Mouse (Mus musculus): Measurements from ENCODE around the gene 9130008F23Rik. TPM values are rescaled to one million over a fixed set of nuclear protein-coding genes. Genes with fewer than 3 reads are reported as not detected.

Gene 9130008F23Rik
- polyA plus RNA-seq, 1 experiment from 2014 or later, result 1.1 TPM

GRCm38 (mm10) chr17:40877741-40878140, 2.6 kb downstream of the 9130008F23Rik start:
- H3K27me3 ChIP-seq (ENCODE audit: poor library complexity, severe bottlenecking), result peaks cover 11% of the 10 kb centered on the region; the same call in 1 of the 2 replicates
- H3K36me3 ChIP-seq (replicated peaks), result no peaks in the 10 kb centered on the region
- no peak overlapping the region for H3K27ac ChIP-seq
- H3K4me3 ChIP-seq, result no peak overlapping the region
- DNase-seq (ENCODE audit: extremely low spot score, low spot score), result no peak
- H3K9me3 ChIP-seq, result no peaks in the 10 kb centered on the region
- peaks cover 13% of the 10 kb centered on the region for H3K4me1 ChIP-seq
- 57% methylated on average over 3 of the region's 3 CpGs for WGBS

- no peak for DNase-seq (ENCODE audit: extremely low spot score, low spot score)
- H3K4me1 ChIP-seq, result peaks cover 12% of the 10 kb centered on the region
- H3K4me3 ChIP-seq, result no peak overlapping the region
- WGBS, result 91% methylated on average over 1 of the region's 1 CpGs
- H3K36me3 ChIP-seq (replicated peaks), result no peaks in the 10 kb centered on the region
- H3K27ac ChIP-seq, result no peak overlapping the region
- H3K9me3 ChIP-seq, result no peaks in the 10 kb centered on the region
- H3K27me3 ChIP-seq (ENCODE audit: poor library complexity, severe bottlenecking), result peaks cover 8% of the 10 kb centered on the region; the same call in 1 of the 2 replicates
These were observed 4.8 kb downstream of the 9130008F23Rik start for GRCm38 (mm10) chr17:40875568-40875967.

GRCm38 (mm10) chr17:40874701-40875100, 5.7 kb downstream of the 9130008F23Rik start:
- peaks cover 4% of the 10 kb centered on the region for H3K4me1 ChIP-seq
- no peaks in the 10 kb centered on the region for H3K9me3 ChIP-seq
- H3K27me3 ChIP-seq (ENCODE audit: poor library complexity, severe bottlenecking), result peaks cover 8% of the 10 kb centered on the region; the same call in 1 of the 2 replicates
- WGBS, result 93% methylated on average over 3 of the region's 3 CpGs
- no peak overlapping the region for H3K27ac ChIP-seq
- DNase-seq (ENCODE audit: extremely low spot score, low spot score), result no peak
- H3K4me3 ChIP-seq, result no peak overlapping the region
- H3K36me3 ChIP-seq (replicated peaks), result no peaks in the 10 kb centered on the region

DNA sequence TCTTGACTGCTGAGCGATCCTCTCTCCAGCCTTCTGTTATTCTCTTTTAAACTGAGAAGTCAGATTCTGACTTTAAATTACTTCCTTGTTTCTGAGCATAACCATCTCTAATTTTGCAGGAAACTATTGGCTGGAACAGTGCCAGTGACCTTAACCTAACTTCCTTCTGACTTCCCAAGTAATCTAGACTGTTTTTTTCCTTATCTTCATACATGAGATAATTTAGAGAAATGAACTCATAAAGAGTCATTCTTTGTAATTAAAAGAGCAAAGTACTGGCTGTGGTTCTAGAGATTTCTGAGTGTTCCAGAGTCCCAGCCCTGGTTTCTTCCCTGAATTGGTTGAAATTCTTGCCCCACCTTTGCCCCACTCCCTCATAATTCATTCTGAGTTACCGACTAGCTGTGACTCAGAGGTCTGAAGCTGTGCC, 6.8 kb downstream of the 9130008F23Rik start:
- Histone ChIP-seq H3K9me3 (no peaks in the 10 kb centered on the region), H3K27ac (no peak overlapping the region), H3K4me3 (no peak overlapping the region), H3K4me1 (no peaks in the 10 kb centered on the region; the same call in 1 of the 2 replicates), H3K27me3 (ENCODE audit: poor library complexity, severe bottlenecking) (no peaks in the 10 kb centered on the region), H3K36me3 (replicated peaks) (no peaks in the 10 kb centered on the region)
- WGBS, result 75% methylated on average over 2 of the region's 2 CpGs
- DNase-seq (ENCODE audit: extremely low spot score, low spot score), result no peak

DNA sequence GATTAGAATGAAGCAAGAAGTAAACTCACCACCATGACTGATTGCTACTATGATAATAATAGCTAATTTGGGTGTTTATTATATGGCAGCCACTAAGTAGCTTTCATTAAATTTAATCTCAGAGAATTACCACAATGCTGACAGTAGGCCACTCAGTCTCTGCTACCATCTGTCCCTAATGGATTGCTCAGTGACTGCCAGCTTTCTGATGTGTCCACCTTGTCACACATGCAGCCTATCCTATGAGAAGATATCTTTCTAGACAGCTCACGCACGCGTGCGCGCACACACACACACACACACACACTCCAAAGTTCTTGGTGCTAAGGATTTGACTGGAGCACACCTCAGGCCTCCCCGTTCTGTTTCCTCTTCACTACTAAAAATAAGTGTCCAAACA, 7.7 kb downstream of the 9130008F23Rik start:
- Histone ChIP-seq H3K36me3 (replicated peaks) (no peaks in the 10 kb centered on the region), H3K4me3 (no peak overlapping the region), H3K27ac (no peak overlapping the region), H3K9me3 (no peaks in the 10 kb centered on the region), H3K27me3 (ENCODE audit: poor library complexity, severe bottlenecking) (no peaks in the 10 kb centered on the region), H3K4me1 (no peaks in the 10 kb centered on the region; the same call in 1 of the 2 replicates)
- 93% methylated on average over 6 of the region's 6 CpGs for WGBS
- DNase-seq (ENCODE audit: extremely low spot score, low spot score), result no peak

DNA sequence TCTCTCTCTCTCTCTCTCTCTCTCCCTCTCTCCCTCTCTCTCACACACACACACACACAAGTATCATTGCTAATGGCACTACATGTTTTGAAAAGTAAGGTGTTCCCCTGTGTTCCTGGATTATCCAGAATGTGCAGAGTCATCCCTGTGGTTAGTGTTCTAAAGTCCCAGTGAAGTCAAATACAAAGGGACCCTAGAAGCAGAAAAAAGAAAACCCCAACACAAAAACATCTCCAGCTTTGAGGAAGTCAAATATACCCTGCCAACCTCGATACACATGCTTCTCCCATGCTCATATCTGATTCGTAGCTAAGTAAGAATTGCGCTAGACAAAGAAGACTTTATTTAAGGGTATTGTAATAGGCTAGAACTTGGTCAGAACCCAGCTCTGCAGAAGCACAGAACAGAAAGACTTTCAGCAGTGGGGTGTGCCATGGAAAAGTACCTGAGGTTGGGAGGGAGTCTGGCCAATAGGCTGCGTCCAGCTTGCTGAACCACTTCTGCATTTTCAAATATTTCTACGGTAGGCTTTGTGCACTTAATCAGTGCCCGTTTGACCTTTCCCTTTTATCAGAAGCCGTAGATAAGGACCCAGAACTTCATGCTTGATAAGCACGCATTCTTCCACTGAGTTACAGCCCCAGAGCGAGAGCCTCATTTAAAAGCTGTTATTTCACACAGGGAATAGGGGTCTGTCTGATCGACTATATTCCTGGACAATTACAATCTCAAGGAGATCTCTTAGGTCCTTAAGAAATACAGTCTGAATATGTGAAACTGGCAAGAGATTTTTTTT, 11.2 kb downstream of the 9130008F23Rik start:
- DNase-seq (ENCODE audit: extremely low spot score, low spot score), result no peak
- H3K4me3 ChIP-seq, result no peak overlapping the region
- H3K9me3 ChIP-seq, result no peaks in the 10 kb centered on the region
- H3K4me1 ChIP-seq, result no peaks in the 10 kb centered on the region
- H3K36me3 ChIP-seq (replicated peaks), result no peaks in the 10 kb centered on the region
- H3K27me3 ChIP-seq (ENCODE audit: poor library complexity, severe bottlenecking), result no peaks in the 10 kb centered on the region
- 90% methylated on average over 10 of the region's 10 CpGs for WGBS
- no peak overlapping the region for H3K27ac ChIP-seq

- no peak overlapping the region for H3K4me3 ChIP-seq
- no peak for DNase-seq (ENCODE audit: extremely low spot score, low spot score)
- H3K27ac ChIP-seq, result no peak overlapping the region
- no peaks in the 10 kb centered on the region for H3K9me3 ChIP-seq
- H3K4me1 ChIP-seq, result no peaks in the 10 kb centered on the region
- H3K27me3 ChIP-seq (ENCODE audit: poor library complexity, severe bottlenecking), result no peaks in the 10 kb centered on the region
- H3K36me3 ChIP-seq (replicated peaks), result no peaks in the 10 kb centered on the region
These were observed 25.3 kb downstream of the 9130008F23Rik start for GRCm38 (mm10) chr17:40855065-40855464.

- Histone ChIP-seq H3K27me3 (ENCODE audit: poor library complexity, severe bottlenecking) (no peaks in the 10 kb centered on the region), H3K9me3 (no peaks in the 10 kb centered on the region), H3K4me1 (no peaks in the 10 kb centered on the region), H3K36me3 (replicated peaks) (no peaks in the 10 kb centered on the region), H3K4me3 (no peak overlapping the region), H3K27ac (no peak overlapping the region)
- no peak for DNase-seq (ENCODE audit: extremely low spot score, low spot score)
These were observed 43.1 kb downstream of the 9130008F23Rik start for GRCm38 (mm10) chr17:40837308-40837707.

GRCm38 (mm10) chr17:40831870-40832269, 48.5 kb downstream of the 9130008F23Rik start:
- 67% methylated on average over 2 of the region's 2 CpGs for WGBS
- Histone ChIP-seq H3K9me3 (no peaks in the 10 kb centered on the region), H3K36me3 (replicated peaks) (no peaks in the 10 kb centered on the region), H3K27me3 (ENCODE audit: poor library complexity, severe bottlenecking) (no peaks in the 10 kb centered on the region), H3K4me3 (no peak overlapping the region), H3K4me1 (no peaks in the 10 kb centered on the region), H3K27ac (no peak overlapping the region)
- no peak for DNase-seq (ENCODE audit: extremely low spot score, low spot score)

Other genes starting within 250 kb of the 9130008F23Rik start
- not detected in 2 replicates for gene Esp3, start 248.5 kb downstream of the 9130008F23Rik start, polyA plus RNA-seq (2016; fragmentation: Nextera tagmentation; extraction: Ambion mirVana)
- gene Esp1, start 153.4 kb downstream of the 9130008F23Rik start, polyA plus RNA-seq (2016; fragmentation: Nextera tagmentation; extraction: Ambion mirVana), result not detected in 2 replicates
- gene Crisp2, start 73.6 kb downstream of the 9130008F23Rik start, polyA plus RNA-seq (2016; fragmentation: Nextera tagmentation; extraction: Ambion mirVana), result not detected in 2 replicates
- gene Rhag, start 69.4 kb downstream of the 9130008F23Rik start, polyA plus RNA-seq (2016; fragmentation: Nextera tagmentation; extraction: Ambion mirVana), result 5.7 and 8.2 TPM in 2 replicates
- gene Glyatl3, start 33.8 kb upstream of the 9130008F23Rik start, polyA plus RNA-seq (2016; fragmentation: Nextera tagmentation; extraction: Ambion mirVana), result 0.21 and 0.29 TPM in 2 replicates
- gene Mut, start 54.1 kb upstream of the 9130008F23Rik start, polyA plus RNA-seq (2016; fragmentation: Nextera tagmentation; extraction: Ambion mirVana), result 28.7 and 29.9 TPM in 2 replicates
- gene Cenpq, start 54.5 kb upstream of the 9130008F23Rik start, polyA plus RNA-seq (2016; fragmentation: Nextera tagmentation; extraction: Ambion mirVana), result 40.2 and 44.5 TPM in 2 replicates